Mouse (Mus musculus) kidney, postnatal 10 days (tissue): Measurements from ENCODE around the gene Smyd3.
A peak's percentile ranks its signal among the peaks of the same experiment; 100 is the strongest.

Source experiments
- DNase-seq: peaks from one replicate; pipeline ENCODE4 v3.0.0; 2021; ENCODE audit warnings: mixed read lengths

Gene Smyd3

GRCm38 (mm10) chr1:179107761-179108694 lies 409.8 kb downstream of the Smyd3 start:
- DNase-seq, result no peak

- DNase-seq, result no peak
Observed at GRCm38 (mm10) chr1:179107211-179107610, 410.6 kb downstream of the Smyd3 start.

DNA sequence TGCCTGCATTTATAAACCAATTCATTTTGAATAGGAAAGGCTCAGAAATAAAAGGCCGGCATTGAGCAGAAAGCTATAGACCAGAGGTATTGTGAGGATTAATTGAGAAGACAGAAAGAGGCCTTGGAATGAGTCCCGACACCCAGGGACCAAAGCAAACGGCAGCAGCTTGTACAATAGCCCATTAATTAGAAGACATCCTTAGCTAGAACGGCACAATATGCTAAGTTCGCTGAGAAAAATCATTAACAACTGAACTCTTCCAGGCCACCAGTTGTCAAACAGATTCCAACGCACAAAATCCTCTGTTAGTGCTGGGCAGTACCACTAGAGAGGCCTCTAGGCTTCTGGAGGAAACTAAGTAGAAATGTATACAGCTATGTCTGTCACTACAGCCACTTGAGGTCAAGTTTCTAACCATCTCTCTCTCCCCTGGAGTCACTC lies 411.1 kb downstream of the Smyd3 start:
- no peak for DNase-seq

DNA sequence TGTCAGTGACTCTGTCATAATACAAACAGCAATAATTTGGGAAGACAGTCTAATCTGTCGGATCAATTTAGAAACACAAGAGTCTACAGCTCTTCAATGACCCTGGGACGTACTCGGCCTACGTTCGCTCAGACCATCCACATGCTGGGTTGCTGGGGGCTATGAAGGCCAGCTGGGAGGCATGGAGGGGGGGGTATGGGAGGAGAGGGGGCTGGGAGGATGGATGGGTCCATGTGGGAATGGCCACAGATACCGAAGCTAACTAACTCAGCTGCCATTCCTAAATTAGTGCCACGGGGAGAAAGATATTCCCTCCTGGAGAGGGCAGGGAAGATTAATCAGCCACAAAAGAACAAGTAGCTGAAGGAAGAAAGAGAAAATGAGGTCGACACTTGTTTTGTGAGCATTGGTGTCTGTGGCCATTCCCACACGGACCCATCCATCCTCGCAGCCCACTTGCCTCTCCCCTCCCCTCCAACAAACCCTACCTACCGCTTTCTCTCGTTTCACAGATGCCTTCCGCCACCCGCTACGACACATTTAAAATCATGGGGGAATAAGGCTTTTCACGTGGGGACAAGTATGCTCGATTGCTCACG lies 411.6 kb downstream of the Smyd3 start:
- no peak for DNase-seq

DNA sequence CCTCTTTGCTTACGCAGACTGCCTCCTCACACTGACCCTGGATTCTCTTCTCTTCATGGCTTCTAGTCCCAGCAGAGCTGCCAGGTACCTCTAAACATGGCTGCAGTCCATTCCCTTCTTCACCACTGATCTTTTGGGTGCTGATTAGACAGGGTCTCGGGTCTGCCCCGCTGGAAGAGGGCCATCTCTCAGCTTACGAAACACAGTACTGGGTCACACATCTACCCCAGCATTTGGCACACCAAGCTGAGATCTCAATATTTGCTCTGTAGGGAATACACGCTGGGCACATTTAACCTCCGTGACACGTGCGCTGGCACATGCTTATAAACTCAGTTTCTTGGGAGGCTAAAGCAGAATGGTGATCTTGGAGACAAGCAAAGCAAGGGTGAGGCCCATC lies 413.4 kb downstream of the Smyd3 start:
- DNase-seq, result no peak

DNA sequence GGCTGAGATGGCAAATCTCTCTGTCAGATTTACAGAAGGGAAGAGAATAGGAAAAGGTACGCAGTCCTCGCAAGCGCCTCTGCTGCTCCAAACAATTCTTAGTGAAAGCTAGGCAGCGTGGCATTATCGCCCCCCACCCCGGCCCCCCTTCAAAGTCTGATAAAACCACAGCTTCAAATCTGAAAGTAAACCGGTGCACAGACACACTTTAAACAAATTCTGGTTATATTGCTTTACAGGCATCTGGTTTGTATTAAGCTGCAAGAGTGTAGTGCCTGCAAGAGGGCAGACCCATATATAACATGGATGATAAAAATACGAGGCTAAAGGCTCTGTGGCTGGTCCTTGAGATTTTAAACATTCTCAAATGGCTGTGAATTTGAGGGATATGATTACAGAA lies 420.8 kb downstream of the Smyd3 start:
- no peak for DNase-seq

DNA sequence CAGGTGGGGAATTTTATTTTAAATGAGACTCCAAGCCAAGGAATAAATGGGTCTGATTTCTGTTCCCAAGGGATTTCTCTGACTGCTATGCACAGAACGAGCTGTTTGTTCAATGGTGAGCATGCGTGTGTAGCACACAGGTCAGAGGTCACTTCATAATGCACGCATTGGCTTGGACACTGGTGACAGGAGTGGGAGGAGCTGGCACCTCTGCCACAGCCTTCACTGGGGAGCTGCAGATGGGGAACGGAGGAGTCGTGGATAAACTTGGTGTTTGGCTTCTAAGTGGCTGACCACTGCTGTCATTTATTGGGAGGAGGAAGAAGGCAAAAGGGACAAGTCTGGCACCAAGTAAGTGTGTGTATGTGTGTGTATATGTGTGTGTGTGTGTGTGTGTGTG lies 421.5 kb downstream of the Smyd3 start:
- no peak for DNase-seq

- no peak for DNase-seq
Observed at GRCm38 (mm10) chr1:179089174-179089573, 428.7 kb downstream of the Smyd3 start.

GRCm38 (mm10) chr1:179087033-179087998 lies 430.5 kb downstream of the Smyd3 start:
- peak; percentile 52 for DNase-seq

- no peak for DNase-seq
Observed at GRCm38 (mm10) chr1:179086208-179086607, 431.6 kb downstream of the Smyd3 start.

DNA sequence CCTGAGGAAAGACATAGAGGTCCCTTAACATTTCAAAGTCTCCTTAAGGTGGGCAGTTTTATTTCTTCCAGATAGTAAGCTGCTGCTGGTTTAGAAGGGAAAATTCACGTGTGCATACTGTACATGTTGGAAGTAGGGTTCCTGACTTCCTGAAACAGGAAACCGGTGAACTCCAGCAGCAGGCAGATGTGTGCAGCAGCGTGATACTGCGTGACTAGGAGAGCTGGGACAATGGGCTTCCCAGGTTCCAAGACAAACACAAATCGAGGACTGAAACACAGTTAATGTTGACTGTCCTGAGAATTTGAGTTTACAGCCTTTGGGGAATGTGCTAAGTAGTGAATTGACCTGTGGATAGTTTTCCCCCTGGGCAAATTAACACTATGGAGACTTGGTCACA lies 434.7 kb downstream of the Smyd3 start:
- no peak for DNase-seq

DNA sequence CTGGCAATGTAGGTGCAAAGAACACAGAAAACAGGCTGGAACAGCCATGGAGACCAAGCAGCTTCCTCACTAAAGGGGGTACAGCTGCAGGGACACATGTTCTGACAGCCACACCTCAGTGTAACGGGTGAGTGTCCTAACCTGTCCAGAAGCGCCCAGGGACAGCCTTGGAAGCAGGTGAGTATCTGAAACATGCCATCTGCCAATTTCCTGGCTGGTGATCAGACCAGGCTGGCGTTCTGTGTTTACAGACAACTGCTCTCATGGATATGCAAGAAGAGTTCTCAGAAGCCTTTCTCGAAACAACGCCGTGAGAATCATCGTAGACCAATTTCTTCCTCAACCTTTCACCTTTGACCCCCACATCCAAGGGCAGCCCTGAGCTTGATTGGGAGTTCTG lies 444.0 kb downstream of the Smyd3 start:
- DNase-seq, result no peak

DNA sequence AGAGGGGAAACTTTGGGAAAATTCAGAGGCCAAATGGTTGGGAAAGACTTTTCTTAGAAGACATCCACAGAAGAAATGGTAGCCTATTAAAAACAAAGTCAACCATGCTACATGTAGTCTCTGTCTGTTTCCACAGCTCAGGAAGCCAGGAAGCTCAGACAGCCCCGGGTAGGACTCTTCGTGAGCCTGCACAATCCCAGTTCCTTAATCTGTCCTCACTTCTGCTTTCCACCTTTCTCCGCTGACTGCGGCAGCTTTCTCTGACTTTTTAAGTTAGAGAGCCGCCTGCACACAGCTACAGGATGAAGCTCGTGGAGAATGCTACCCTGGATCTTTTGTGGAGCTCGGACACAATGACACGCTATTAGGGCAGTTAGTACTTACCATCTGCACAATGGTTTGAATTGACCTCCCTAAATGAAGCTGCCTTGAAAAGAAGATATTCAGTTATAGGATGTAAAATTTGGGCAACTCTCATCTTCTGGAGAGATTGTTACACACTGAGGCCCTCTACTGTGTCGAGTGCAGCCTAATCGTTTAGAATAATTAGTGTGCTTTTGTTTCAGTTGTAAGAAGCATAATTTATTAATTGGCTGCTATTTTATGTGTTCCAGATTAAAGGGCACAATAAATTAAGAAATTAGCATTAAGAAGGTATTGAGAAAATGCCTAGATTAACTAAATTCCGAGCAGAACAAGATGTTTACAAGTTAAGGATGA lies 444.7 kb downstream of the Smyd3 start:
- DNase-seq, result no peak

GRCm38 (mm10) chr1:179072406-179072805 lies 445.4 kb downstream of the Smyd3 start:
- no peak for DNase-seq

DNA sequence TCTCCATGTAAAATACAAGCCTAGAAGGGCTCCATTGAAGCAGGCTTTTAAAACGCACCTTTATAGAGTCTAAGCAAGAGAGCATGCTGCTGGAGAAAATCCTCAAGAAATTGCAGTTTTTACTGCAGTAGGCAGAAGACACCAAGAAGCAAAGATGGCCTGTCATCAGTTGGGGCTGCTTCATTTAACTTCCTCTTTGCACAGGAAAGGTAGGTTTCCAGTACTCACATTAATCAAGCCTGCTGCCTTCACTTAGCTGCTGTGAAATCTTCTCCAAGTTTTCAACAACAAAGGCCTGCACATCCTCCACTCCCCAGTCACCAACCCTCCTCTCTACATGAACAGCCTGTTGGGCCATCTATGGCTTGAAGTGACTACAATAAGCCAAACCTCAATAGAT lies 448.9 kb downstream of the Smyd3 start:
- DNase-seq, result no peak

DNA sequence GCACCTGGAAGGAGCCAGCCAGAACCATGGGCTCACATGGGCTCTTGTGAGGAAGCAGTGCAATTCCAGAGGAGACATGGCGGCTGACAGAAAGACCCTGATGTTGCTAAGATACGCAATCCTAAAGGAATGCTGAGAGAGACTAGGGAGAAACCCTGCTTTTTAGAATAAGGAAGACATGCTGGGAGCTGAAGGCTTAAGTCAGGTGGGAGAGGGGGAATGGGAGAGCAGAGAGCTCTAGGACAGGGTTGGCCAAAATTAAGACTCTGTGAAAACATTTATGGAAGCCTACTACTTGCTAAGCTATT lies 452.6 kb downstream of the Smyd3 start:
- DNase-seq, result no peak

DNA sequence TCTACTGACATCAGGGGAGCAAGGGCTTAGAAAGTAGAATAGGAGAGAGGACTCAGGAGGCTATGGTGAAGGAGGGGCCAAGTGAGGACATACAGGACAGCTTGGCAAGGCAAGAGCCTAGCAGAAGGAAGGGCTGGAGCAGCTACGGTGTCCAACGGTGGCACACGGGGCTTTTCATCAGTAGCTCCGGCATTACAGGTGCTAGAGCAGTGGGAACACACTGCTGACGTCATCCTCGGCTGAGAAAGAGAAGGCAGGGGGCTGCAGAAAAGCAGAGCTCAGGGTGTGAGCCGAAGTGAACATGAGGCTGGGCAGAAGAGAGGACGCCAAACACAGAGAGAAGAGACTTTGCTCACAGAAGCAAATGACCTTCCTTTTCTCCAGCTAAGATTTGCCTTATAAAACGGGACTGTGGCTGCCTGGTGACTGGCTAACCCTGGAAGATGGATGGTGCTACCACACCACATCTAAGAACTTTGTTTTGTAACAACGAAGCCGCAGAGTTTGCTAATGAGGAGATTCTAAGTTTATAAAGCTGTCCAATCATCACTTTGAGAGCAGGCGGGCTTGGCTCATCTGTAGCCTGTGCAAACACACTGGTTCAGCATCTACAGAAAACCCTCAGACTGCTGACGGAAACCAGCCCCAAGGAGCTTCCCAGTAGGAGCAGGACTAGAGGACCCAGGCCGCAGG lies 453.1 kb downstream of the Smyd3 start:
- no peak for DNase-seq

DNA sequence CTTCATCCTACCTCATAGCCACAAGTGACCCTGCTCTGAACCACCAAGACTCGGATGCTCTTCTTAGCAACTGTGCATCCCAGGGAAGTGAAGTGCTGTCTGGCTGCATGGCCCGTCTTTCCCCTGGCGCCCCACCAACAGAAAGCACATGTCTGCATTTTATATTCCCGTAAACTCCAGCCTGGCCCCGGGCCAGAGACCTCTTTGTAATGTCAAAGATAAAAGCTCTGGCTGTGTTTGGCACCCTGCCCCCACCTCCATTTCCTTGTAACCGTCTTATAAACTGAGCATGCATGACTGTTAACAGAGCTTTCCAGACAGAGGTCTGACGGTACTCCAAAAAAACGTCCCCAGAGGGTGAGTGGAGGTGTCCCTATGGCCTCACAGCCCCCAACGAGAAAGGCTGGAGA lies 456.1 kb downstream of the Smyd3 start:
- DNase-seq, result peak; percentile 93

DNA sequence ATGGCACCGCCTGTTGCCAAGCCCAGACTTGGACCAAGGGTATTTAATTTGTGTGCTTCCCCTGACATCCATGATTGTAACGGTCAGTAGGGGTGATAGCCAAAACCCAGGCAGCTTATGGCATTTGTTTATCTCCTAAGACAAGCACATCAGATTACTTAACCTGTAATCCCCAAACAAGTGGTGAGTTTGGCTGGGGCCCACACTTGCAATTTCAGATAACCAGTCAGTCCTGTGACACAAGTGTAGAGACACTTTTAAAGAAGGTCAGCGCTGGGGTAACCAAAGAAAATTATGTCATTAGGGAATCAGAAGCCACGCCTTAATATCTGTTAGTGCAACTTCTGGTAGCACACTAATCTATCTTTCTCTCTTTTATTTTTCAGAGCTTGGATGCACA lies 456.8 kb downstream of the Smyd3 start:
- DNase-seq, result no peak

- DNase-seq, result peak; percentile 54
Observed at GRCm38 (mm10) chr1:179060113-179060955, 457.5 kb downstream of the Smyd3 start.
